Mouse (Mus musculus): ENCODE measurements around the gene Pnpo.
A peak's percentile ranks its signal among the peaks of the same experiment; 100 is the strongest.

Pnpo gene

DNA sequence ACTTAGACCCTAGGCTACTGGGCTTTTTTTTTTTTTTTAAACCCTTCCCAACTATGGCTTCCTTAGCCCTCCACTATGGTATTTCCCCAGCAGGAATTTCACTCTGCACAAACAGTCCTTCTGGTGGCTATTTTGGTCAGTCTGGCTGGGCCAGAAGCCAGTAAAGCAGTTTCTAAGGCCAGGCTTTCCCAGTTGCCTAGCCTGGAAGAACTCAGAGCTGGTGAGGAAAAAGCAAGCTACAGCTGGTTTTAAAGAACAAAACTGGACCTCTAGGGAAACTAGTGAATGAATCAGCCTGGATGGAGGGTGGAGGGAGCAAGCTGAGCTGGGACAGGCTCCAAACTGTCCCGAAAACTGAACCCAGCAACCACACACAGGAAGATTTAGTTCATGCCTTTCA lies 26.0 kb upstream of the Pnpo start:
- DNase-seq (ENCODE audit: low read depth, low spot score), result no peak

DNA sequence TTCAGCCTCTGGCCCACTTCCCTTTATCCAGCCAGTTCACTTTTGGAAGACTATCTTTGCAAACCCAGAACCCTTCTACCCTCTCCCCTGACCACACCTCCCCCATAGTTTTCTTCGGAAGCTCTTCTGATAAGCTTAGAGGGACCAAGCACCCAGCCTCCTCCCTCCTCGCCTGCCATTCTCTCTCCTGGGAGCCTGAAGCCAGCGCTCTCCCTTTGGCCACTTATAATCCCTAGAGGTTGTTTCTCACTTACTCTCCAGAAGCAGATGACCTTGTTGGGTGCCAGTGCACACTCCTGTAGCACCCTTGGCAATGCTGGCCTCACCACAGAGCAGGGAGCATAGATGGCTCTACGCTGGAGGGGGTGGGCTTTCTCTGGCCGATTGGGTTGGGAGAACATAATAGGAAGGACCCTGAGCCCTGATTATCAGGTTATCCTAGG lies 25.5 kb upstream of the Pnpo start:
- no peak for DNase-seq (ENCODE audit: low read depth, low spot score)

DNA sequence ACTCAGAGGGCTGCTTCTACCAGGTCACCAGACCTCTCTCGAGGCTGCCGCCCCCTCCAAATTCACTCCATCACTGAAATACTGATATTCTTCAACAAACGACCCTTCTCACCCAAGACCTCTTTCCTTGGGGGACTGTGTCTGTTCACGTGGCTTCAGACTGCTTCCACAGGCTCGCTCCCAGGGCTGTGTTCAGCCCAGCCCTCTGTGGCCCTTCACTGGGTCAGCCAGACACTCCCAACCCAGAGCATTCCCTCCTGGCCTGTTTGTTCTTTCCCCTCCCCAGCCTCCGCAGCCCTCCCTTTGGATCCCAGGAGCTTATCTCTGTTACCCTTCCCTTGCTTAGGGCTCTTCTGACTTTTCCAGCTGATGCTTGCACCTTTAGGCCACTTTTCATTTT lies 24.7 kb upstream of the Pnpo start:
- DNase-seq (ENCODE audit: low read depth, low spot score), result no peak

DNA sequence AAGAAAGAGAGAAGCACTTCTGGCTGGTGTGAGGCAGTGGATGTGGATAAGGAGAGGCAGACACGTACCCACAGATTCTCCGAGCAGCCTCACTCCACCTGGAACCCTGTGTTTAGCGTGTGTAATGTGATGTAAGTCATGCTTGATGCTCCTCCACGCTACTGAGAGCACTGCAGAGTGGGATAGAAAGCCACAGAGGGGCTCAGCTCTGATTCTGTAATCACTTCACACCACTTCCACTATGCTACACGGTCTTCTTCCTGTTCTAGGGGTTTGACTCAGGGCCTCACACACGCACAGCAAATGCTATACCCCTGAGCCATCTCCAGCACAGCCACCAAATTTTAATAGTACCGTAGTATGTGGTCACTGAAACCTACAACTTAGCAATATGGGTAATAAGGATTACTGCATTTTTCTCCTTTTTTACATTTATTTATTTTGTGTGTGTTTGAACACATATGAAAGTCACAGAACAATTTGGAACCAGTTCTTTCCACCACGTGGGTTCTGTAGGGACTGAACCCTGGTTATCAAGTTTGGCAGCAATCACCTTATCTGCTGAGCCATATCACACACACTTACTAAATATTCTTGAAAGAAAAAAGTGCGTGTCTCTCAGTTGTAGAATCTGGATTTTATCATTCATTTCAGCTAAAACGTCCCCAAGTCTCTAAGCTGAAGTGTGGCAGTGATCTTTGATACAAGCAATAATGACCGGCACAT lies 23.9 kb upstream of the Pnpo start:
- DNase-seq (ENCODE audit: low read depth, low spot score), result no peak

DNA sequence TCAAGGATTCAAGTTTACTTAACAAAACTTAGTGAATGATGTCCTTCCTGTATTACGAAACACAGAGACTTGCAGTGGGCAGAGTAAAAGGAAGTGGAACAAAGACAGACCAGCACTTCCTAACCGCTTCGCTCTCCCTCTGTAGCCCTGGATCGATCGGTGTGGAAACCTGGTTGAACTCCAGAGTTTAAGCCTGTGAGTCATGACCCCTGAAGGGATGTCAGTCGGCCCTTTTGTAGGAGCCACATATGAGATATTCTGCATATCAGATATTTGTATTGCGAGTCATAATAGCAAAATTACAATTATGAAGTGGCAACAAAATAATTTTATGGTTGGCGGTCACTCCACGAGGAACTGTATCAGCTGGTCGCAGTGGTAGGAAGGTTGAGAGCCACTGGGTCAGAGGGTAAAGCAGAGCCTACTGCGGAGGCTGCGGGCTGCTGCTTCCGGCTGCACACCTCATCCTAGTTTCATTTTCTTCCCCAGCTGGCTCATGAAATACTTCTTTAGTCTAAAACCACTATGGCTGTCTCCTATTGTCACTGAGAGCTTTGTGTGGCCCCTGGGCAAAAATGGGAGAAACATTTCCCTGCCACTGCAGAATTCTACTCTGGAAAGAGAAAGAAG lies 23.2 kb upstream of the Pnpo start:
- DNase-seq (ENCODE audit: low read depth, low spot score), result no peak

DNA sequence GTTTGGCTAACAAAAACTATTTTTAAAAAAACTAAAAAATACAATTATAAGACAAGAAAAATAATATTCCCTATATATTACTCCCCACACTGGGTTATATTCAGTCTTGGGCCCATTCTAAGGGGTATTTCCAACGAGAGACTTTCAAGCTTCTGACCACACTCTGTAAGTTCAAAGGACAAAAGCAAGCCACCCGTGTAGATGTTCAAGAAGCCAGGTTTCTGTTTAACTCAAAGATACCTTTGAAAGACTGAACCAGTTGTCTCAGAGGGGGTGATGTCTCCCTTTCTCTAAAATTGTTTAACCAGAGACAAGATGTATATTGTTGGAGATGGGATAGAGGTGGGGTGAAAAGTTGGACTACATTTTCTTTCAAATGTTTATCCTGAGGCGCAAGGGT lies 22.4 kb upstream of the Pnpo start:
- no peak for DNase-seq (ENCODE audit: low read depth, low spot score)

DNA sequence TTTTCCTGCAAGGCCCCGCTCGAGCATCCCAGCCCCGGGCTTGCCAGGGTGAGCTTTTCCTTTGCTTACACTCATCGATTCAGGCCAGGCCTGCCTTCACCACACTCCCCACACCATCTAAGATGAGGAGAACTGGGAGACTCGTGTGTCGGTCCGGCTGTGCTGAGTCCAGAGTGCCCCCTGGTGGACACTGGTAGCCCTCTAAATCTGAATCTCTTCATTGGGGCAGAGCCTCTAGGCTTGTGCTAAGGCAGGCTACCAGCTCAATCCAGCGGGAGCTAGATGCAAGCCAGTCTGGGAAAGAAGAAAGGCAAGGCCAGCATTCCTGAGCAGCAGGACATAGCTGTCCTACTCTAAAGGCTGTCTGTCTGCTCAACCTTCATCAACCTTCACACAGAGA lies 19.8 kb upstream of the Pnpo start:
- DNase-seq (ENCODE audit: low read depth, low spot score), result peak; percentile 95

DNA sequence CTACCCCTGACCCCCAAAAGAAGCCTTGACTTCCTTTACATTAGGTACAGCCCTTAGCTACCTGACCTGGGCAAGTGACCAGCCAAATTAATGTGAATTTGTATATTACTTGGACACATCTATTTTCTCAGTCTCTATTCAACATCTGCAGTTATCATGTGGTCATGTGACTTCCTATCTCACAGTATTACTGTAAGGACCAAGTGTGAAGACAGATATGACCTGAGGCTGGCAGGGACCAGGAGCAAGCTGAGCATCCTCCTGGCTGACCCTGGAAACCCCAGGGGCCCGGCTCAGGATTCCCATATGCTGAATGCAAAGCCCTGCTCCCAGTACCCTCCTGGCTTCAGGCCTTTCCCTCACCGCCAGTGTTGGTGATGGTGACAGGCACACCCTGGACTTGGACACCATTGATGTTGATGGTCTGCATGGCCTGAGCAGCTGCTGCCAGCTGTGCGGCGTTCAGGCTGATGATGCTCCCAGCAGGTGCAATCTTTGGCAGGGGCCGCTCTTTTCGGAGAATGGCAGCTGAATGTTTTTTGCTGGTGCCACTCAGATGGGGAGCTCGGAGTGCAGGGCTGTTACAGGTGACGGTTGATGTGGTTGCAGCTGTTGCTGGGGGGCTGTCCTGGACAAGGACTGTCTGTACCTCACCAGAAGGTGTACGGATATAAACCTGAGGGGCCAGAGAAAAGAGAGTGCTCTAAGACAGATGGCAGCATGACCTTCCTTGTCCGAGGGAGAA lies 13.4 kb upstream of the Pnpo start:
- DNase-seq (ENCODE audit: low read depth, low spot score), result no peak

DNA sequence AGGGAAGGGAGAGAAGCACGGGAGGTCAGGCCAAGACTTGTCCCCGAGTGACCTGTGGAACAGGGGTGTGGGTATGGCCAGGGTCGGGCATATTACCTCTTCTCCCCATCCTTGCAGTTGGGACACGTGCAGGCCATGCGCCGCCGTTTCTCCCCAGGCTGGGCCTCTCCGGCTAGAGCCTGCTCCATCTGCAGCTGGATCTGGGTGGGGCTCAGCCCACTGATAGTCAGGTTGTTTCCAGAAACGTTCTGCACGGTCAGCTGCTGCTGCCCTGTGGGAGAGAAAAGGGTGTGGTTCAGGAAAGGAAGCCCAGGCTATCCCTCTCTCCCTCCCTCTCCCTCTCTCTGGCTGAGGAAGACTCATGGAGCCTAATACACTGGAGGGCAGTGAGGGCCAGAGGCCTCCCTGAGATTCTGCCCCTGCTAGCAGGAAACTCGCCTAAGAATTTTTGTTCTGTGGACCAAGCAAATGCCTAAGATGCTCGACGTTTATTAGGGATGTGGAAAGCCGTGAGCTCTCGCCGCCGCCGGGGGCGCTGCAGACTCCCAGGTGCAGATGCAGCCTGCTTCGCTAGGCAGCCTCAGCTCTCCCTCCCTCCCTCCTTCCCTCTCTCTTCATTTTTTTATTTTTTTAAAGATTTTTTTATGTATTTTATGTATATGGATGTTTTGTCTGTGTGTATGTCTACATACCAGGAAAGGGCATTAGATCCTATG lies 12.4 kb upstream of the Pnpo start:
- peak; percentile 76 for DNase-seq (ENCODE audit: low read depth, low spot score)

DNA sequence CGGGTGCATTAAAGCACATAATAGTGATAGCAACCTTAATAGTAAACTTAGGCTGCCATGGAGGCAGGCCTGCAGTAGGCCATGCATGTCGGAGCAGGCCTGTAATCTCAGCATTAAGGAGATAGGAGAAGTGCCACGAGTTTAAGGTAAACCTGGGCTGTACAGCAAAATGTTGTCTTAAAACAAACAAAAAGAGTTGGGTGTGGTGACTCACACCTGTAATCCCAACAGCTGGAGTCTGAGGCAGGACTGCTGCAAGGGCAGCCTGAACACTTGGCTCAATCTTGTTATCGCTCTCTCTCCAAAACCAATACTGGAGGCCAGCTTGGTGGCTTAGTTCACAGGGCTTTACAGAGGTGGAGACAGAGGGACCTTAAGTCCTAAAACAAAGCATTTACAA lies 11.3 kb upstream of the Pnpo start:
- DNase-seq (ENCODE audit: low read depth, low spot score), result no peak

DNA sequence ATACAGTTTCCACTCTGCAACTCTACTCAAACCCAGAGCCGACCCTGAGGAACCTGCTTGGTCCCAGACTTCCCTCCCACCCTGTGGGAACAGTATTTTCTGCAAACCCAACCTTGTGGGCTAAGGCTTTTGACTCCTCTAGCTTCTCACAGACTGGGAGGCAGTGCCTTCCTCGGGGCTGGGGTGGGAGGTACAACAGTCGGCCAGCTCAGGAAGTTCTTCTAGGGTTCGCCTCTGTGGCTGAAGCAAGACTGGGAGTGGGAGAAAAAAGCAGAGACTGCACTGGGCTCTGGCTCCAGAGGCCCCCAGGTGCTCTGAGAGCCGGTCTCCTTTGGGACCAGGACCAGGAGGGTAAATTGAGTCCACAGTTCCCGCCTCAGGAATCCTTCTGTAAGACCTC lies 9.1 kb upstream of the Pnpo start:
- DNase-seq (ENCODE audit: low read depth, low spot score), result no peak

DNA sequence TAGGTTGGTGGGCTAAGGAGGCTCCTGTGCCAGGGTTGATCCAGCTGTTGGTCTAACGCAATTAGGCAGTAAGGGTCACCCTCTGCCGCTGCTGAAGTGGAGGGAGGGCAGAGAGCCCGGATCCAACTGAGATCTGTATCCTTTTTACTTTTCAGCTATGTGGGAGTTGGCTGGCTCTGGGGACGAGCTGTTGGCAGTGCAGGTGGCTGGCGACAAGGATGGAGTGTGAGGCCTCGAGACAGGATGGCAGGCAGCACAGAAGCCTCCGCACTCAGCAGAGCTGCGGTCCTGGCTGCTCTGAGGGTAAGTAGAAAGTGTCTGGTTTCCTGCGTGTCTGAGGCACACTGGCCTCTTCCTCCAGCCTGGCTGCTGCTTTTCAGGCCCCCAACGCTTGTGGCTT lies 8.6 kb upstream of the Pnpo start:
- no peak for DNase-seq (ENCODE audit: low read depth, low spot score)

DNA sequence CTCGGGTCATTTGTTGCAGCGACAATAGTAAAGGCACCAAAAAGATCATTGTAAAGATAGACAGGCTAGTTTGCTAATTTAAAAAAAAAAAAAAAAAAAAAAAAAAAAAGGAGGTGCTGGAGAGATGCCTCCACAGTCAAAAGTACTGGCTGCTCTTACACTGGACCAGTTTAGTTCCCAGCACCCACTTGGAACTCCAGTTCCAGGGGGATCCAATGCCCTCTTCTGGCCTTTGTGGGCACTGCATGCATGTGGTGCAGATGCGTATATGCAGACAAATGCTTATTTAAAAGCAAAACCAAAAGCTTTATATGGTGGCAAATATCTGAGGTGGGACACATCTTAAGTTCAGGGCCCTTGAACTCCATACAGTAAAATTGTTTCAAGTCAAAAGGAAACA lies 7.0 kb upstream of the Pnpo start:
- no peak for DNase-seq (ENCODE audit: low read depth, low spot score)

DNA sequence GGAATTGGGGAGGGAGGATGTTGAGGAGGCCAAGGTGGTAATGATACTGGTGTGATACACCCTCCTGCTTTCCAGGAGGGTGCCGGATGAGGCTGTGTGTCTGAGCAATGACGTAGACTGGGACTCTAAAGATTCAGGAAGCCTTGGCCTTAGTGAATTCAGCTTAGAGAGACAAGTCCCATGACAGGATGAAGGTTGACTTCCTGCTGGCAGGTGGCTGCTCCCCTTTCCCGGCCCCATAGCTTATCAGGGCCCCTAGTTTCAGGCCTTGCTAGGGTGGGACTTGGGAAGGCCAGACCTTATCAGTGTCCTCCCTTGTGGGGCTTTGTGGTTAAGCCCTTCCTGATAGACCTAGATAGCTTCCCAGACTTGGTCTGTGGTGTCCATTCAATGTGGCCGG lies 4.1 kb upstream of the Pnpo start:
- no peak for DNase-seq (ENCODE audit: low read depth, low spot score)

DNA sequence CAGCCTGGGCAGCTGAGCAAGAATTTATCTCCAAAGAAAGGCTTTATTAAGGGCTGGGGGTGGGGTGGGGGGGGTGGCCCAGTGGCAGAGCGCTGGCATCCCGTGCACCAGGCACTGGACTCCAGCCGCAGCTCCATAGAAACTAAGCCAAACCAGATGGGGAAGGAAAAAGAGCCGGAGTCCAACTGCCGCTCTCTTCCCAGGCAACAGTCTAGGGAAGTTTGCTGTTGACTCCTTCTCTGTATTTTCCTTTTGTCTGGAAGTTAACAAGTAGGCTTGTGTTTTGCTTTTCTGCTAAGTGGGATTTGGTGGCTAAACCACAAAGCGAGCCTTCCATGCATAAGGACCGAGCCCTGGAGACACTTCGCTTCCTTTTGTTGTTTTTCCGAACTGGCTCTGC lies 2.7 kb upstream of the Pnpo start:
- no peak for DNase-seq (ENCODE audit: low read depth, low spot score)

DNA sequence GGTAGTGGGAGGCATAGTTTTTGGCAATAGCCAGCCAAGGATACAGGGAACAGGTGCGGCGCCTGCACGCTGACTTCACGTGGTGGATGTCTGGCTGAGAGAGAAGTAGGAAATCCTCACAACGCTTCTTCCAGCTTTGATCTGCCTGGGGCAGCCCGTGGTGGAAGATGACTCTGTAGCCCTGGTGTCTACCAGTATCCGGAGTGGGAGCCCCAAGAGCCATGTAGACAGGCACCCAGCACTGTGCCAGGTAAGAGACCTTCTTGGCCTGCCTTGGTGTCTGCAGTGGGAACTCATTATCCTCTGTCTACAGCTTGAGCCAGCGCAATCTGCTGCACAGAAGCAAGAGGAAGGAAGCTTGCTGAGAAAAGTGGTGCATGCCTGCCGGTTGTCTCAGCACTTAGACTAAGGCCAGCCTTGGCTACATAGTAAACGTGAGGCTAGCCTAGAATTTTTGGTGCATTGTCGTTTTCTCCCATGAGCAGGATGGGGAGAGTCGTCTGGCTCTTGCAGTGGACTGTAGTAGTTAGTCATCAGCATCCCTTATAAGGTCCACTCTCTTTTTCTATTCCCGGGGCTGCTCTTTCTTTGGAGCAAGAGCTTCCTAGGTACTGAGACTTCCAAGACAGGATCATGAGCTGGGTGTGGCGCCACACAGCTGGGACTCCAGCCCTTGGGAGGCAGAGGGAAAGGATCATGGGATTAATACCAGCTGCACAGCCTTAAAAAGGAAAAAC lies 1.2 kb upstream of the Pnpo start:
- no peak for DNase-seq (ENCODE audit: low read depth, low spot score)

DNA sequence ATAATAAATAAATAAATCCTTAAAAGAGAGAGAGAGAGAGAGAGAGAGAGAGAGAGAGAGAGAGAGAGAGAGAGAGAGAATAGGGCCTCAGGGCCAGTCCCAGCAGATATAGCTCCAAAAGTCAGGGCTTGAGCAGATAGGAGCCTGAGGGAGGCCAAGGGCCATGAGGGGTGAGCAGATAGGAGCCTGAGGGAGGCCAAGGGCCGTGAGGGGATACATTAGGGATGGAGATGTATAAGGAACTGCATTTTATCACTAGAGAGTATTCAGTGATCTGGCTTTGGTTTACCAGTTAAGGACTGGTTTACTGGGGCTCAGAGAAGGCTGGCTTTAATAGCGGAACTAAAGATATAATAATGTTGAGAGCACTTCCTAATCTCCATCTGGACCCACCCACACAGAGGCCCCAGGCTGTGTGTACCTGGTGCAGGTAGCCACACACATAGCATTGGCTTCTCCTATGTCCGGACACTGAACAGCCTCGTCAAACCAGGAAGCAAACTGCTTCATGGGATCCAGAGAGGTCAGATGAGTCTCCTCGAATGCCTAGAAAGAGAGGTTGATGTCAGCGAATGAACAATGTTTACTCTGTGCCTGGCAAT lies 1.7 kb downstream of the Pnpo start:
- no peak for DNase-seq (ENCODE audit: low read depth, low spot score)

DNA sequence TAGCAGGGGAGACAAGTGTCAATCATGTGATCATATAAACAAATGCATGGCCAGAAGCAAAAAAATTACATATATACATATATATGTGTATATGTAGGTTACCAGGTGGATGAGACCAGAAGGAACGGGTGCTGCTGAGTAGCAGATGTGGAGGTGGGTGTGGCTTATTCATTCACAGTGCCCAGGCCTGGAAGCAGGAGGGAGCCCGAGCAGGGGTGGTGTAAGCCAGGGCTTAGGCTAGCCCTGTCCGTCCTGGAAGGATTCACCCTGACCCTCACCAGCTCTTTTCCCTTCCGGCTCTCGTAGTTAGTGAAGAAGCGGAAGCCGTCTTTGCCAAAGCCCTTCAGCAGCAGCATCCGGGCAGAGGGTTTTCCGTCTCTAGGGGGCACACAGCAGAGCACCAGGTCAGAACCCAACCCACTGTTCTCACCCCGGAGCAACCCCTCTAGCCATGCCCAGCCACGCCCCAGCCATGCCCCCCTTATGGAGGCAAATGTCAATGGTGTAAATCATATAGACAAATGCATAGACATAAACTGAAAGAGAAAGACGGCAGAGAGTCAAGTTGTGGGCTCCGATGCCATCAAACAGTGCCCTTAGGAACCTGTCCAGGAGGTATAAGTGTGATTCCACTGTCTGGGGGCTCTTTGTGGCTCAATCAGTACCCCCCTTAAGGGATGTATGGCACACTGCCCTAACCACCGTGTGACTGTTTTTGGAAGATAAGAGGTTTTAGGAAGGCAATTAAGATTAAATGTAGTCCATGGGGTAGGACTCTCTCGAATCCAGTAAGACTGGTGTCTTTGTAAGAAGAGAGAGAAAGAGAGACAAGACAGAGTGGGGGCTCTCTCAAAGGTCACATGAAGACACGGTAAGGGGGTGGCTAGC lies 3.0 kb downstream of the Pnpo start:
- no peak for DNase-seq (ENCODE audit: low read depth, low spot score)

DNA sequence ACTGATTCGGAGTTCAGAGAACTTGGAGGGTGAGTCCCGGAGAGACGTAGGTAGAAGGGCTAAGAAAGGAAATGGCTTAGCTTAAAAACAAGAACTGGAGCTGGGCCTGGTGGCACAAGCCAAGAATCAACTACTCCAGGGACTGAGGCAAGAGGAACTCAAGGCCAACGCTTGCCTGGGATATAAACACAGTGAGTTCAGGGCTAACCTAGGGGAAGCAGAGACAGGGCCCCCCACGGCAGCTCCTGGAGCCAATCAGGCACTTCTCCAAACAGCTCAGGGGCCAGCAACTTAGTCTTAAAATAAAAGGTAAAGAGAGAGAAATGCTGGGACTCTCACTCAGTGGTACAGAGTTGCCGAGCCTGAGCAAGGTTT lies 5.4 kb downstream of the Pnpo start:
- no peak for DNase-seq (ENCODE audit: low read depth, low spot score)

Data from WW6 (cell line).